Mouse (Mus musculus) cerebellum, adult 18-20 months (tissue): ENCODE measurements around the gene Sumo1.
"Not testable (repeated sequence)": the region's sequence is repeated elsewhere in the genome, so short reads cannot be mapped to it uniquely, and the experiment has no call there.

Experiments used
- DNase-seq, 2 experiments: peaks; one replicate each; pipeline ENCODE4 v3.0.0; 2021

Sumo1 gene

DNA sequence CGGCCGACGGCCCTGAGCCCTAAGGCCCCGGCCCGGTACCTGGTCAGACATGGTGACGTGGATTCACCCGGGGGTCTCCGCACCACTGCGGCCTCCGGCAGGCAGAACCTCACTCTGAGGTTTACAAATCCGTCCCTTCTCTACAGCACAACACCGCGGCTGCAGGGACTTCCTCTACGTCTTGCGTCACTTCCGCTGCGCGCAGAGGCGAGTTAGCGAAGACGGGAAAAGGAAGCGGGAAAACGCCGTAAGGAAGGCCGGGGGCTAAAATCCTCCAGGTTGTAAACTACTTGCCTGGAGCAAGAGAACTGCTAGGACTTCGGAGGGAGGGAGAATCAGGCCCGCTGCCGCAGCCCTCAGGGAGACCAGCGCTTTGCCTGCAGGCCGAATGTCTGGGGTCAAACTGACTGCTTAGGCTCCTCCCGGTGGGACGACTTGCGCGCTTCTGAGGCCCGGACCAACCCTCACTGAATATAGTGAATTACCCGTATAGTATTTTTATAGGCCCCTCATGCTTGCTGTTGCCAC lies at the start of gene Sumo1:
Gene Sumo1, minus strand, starts transcription at position 194 of the 528 bp plus-strand sequence.
- peak; percentile 90 to 91 for DNase-seq

DNA sequence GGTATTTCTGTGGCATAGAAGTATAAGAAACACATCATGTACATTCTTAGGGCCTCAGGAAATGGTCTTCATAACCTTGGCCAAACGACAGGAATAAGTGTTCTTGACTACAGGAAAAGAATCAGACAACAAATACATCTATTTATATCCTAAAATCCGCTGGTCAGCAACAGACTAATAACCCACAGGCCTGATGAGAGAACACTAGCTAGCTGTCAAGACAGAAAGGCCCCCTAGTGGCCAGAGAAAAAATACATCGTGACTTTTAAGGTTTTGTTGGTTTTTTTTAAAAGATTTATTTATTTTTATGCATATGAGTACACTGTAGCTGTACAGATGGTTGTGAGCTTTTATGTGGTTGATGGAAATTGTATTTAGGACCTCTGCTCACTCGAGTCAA lies 49.3 kb upstream of the Sumo1 start:
- DNase-seq, result peak; percentile 21 to 31

DNA sequence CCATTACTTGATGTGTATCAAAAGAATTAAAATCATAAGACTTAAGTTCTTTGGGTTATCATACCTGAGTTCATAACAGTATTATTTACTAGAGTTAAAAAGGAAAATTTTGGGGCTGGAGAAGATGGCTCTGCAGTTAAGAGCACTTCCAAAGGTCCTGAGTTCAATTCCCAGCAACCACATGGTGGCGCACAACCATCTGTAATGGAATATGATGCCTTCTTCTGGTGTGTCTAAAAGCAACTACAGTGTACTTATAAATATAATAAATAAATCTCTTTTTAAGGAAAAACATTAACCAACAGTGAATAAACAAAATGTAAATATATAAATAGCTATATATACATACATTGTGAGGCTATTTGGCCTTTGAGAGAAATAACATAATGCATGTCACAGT lies 31.1 kb upstream of the Sumo1 start:
- no peak for DNase-seq

DNA sequence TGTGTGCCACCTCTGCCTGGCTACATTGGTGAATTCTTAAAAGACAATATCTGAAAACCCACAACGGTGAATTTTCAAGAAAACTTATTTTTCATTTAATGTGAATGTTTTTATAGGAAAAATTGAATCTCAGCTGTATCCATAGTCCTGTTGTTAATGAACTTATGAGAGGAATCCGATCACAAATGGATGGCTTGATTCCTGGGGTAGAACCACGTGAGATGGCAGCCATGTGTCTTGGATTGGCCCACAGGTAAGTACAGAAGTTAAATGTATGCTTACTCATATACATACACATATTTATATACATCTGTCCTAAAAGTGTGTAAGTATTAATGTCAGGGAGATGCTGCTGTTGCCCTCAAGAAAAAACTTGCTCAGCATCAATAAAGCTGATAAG lies 27.6 kb upstream of the Sumo1 start:
- DNase-seq, result no peak

DNA sequence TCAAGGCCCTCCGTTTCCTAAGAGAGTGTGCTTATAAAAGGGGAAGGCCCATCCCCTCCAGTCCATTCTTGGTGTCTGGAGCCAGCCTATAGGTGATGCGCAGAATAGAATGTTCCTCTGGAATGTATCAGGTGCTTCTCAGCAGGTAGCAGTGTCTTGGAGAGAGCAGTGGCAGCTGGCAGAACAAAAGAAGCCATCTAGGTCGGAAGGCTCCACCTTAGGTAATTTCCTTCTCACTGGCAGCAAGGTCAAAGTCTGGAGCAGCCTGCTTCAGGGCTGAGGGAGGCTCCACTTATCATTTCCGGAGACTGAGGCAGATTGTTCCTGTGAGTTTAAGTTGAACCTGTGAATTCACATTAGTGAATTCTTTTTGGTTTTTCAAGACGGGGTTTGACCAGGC lies 27.1 kb upstream of the Sumo1 start:
- no peak for DNase-seq

DNA sequence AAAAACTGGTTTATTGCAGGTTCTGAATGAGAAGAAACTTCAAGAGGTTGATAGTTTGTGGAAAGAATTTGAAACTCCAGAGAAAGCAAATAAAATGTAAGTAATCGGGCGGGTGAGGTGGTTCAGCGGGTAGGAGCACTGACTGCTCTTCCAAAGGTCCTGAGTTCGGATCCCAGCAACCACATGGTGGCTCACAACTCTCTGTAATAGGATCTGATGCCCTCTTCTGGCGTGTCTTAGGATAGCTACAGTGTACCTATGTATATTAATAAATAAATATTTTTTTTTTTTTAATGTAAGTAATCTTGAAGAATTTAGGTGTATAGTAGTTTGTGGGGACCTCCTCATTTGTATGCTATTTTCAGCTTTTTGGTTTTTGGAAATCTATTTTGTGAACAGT lies 19.8 kb upstream of the Sumo1 start:
- DNase-seq, result no peak

DNA sequence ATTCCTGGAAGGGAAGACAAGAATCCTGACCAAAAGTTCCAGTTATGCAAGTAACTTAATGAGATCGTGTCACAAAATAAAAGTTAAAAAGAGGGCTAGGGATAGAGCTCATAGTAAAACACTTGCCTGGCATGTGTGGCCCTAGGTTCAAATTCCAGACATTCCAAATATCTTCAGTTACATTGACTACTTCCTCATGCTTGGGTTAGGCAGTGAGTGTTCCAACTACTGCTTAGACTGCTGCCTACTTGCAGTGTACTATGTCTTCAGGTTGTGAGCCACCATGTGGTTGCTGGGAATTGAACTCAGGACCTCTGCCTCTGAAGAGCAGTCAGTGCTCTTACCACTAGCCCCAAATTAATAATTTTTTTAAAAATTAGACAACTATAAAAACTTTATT lies 16.9 kb upstream of the Sumo1 start:
- DNase-seq, result no peak

DNA sequence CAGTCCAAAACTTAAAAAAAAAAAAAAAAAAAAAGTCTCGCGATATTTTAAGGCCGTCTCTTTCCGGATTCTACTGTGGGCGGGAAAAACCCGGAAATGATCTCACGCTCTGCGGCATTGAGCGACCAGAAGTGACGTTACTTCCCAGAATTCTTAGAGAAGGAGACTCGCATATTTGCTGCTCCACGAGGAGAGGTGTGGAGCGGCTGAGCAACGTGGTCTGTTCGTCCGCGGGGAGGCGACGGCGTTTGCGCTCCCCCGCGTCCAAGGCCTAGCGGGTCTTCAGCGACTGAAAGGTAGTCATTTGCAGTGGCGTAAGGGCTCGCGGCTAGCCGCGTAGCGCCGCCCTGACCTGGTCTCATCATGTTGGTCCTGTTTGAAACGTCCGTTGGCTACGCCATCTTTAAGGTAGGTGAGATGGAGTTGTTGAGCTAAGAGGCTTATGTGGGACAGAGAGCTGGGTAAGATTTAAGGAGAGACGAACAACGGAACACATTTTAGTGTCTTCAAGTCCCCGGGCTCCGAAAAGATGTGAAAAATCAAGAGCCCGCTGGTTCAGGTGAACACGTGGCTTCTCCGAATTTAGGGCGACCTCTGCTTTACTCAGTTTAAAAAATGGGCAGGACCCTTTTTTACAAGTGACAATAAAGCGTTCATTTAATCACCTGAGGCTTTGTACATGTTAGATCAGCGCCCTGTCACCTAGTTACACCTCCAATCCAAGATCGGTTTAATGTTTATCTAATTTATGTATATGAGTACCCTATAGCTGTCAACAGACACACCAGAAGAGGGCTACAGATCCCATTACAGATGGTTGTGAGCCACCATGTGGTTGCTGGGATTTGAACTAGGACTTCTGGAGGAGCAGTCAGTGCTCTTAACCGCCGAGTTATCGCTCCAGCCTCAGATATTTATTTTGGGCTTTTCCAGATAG lies 14.5 kb upstream of the Sumo1 start, which contains the start of gene Nop58:
Gene Nop58, plus strand, starts transcription at position 153 of the 937 bp plus-strand sequence.
- peak; percentile 87 to 92 for DNase-seq

DNA sequence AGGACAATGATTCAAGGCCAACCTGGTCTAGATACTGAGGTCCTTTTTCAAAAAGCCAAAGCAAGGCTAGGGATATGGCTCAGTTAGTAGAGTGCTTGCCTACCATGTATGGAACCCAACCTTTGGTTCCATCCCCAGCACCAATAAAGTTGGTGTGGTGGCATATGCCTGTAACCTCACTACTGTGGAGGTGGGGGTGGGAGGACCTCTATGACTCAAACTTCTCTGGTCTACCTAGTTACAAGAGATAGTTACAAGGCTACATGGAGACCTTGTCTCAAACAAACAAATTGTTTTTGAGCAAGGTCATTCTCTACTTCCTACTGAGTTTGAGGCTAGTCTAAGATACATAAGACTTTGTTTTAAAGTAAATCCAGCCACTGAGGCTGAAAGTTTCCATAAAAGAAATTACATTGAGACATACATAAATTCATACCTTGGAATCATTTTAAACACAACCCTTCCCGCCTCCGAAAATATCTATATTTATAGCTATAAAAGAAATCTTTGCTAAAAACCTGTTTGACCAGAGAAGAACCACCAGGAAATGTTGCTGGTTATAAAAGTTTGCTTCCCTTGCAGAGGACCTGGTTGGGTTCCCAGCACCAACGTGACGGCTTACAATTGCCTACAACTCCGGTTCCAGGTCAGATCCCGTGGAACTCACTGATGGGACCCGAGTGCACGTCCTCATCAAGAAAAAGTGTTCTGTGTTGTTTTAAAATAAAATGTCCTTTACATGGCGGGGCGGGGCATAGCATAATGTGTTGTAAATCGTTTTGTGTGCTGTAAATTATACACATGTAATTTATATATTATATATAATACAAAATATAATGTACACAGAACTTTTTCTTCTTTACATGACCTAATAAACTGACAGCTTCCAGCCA lies 13.5 kb upstream of the Sumo1 start:
- peak; percentile 13 to 47 for DNase-seq

DNA sequence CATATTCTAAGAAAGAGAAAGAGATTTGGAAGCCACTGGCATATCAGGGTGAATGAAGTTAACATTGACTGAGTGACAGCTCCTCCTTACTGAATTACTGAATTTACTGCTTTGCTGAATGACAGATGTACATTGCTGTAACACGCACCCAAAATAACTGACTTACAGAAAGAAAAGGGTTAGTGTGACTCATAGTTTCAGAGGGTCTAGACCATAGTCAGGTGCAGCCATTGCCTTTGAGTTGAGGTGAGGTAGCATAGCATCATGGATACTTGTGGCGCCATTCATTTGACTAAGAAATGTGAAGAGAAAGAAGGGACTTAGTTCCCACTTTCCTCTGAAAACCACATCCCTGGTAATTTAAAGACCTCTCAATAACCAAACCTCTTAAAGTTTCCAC lies 3.0 kb upstream of the Sumo1 start:
- no peak for DNase-seq

DNA sequence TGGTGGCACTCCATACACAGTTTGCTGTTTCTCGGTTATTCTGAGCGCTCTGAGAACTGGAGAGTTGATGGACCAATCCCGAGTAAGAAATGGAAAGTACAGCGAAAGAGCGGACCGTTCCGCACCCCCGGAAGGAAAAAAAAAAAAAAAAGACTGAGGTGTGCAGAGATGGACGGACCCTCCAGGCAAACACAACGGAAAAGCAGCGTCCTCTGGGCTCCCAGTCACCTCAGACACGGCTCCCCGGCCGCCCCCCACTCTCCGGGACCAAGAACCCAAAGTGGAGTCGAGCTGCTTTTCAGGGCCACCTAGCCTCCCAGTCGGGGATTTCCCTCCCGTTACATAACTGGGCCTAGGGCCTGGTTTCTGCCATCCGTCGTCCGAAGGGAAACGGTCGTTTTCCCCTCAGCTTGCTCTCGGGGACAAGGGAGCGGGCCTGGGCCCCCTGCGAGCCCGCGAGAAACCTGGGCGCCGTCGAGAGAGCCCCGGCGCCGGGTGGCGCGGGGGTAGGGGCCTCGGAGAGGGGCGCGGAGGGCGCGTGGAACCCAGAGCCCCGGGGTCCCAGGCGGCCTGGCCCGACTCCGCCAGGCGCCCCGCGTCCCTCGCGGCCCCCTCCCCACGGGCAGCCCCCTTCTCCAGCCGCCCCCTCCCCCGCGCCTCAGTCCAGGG lies 538 bp downstream of the Sumo1 start:
- peak; percentile 42 to 45 for DNase-seq

DNA sequence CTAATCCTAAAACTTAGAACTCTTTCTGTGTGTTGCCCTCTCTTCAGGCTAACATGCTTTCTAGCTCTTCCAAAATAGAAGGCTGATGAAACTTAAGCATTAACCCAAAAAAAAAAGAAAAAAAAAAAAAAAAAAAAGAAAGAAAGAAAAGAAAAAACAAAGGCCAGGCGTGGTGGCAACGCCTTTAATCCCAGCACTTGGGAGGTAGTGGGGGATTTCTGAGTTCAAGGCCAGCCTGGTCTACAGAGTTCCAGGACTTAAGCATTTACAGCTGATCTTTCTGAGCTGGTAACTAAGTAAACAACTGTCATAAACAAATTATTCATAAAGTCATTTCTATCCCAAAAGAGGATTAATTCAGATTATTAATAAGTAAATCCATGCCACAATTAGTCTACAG lies 1.8 kb downstream of the Sumo1 start:
- no peak for DNase-seq

DNA sequence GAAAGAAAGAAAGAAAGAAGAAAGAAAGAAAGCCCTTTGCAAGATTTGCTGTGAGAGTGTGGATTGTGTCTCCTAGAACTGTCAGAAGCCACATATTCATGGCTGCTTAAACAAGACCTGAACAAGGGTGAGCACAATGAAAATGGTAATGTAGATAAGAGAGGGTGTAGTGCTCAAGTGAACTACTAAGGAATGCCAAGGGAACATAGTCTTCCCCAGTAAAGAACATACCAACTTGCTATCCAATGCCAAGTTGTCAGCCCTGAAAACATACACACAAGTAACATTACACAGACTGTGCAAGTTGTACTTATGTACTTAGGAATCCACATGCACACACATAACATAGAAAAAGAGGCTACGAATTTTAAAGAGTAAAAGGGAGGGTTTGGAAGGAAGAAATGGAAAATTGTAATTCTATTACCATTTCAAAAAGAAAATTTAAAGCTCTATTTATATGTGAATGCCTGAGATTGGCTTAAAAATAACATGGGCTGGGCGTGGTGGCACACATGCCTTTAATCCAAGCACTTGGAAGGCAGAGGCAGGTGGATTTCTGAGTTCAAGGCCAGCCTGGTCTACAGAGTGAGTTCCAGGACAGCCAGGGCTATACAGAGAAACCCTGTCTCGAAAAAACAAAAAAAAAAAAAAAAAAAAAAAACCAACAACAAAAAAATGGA lies 7.0 kb downstream of the Sumo1 start:
- DNase-seq, result no peak

DNA sequence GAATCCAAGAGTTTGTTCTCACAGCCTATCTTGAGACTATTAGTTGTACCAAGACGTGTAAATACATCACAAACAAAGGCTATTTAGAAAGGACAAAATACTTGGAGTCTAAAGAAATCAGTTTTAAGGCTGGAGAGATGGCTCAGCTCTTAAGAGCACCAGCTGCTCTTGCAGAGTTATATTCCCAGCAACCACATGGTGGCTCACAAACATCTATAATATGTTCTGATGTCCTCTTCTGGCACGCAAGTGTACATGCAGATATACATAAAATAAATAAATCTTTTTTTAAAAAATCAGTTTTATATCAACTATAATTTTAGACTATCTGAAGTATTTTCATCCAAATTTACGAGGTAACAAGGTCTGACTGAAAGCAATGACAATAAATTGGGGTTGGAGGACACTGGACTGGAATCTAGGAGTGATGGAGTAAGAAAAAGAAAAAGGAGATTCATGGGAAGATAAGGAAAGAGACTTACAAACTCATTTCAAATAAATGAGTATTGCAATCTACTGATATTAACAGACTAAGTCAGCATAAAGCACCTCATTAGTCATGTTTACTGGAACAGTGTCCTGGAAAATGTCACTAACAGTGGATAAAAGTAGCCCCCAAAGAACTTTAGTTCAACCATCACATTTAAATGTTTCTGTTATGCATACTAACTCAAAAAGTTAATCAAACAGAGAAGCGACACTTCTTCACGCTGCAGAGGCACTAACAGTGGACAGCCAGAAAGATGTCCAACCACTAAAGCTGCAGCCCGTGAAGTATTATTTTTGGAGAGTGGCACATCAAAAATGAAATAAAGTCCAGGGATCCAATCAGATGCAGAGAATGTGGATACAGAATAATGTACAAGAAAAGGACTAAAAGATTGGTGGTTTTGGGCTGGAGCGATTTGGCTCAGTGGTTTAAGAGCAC lies 14.1 kb downstream of the Sumo1 start:
- DNase-seq, result no peak

DNA sequence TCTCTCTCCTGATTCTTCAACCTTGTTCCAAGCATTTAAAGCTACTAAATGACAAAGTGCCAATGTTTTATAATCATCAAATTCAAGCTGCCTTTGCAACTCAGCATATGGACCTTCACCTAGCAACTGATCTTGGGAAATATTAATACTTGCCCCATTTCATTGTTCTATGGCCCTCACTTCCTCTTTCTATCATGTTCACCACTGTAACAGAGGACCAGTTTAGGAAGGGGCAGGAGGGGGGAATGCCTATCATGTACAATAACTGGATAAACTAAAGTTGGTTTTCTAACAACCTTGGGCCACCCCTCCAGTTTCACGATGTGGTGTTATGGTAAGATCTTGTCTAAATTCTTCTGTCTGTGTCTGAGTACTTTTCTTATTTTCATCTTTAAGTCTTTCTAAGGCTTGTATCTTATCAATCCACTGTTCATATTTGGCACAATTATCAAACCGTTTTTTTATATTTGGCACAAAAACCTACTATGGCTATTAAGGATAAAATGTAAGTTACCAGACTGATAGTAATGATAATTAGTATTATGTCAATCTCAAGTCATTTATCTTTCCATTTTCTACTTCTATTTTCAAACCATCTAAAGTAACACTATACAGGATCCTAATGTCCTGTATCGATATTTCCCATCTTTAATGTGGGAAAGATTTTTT lies 17.3 kb downstream of the Sumo1 start:
- DNase-seq, result no peak

DNA sequence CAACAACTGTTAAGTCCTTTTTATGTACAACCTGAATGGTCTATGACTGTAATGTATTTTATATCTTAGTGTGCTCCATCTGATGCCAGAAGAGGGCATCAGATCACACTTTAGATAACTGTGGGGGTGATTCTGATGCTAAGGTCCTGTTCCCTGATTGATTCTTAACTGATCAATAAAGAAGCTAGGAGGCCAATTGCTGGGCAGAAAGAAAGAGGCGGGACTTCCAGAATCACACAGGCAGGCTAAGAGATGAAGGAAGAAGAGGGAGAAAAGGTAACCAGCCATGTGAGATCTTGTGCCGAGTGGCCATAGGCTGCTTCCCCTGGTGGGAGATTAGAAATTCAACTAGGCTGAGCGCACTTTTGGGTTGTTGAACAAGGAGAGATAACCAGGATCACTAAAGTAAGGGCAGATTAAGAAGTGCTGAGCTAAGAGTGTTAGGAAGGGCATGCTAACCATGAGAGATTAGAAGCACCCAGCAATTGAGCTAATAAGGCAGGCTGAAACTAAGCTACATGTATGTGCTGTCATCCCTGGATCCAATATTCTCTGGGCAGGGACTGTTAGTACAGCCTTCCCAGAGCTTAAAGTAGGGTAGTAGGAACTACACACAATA lies 19.3 kb downstream of the Sumo1 start:
- DNase-seq, result no peak

DNA sequence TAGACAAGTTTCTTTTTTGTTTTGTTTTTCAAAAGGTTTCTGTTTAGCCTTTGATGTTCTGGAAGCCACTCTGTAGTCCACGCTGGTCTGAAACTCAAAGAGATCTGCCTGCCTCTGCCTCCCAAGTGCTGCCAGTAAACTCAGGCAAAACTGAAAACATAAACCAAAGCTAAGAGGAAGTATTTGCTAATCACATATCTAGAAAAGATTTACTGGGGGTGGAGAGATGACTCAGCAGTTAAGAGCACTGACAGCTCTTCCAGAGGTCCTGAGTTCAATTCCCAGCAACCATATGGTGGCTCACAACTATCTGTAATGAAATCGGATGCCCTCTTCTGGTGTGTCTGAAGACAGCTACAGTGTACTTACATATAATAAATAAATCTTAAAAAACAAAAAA lies 24.1 kb downstream of the Sumo1 start:
- not testable (repeated sequence) for DNase-seq

DNA sequence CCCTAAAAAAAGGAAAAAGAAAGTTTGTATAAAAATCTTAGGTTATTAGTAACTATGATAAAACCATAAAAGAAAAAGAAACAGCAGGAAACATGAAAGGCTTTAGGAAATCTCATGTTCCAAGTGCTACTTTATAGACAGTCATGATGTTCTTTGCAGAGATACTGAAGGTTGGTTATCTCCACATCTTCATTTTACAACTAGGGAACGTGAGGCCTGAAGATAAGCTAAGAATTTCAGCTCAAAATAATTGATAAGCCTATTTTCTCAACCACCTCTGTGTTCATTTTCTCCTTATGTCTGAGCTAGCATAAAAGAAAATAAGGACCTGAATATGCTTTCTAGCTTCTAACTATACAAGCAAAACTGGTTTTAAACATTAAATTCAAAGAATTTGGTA lies 28.1 kb downstream of the Sumo1 start:
- DNase-seq, result no peak

DNA sequence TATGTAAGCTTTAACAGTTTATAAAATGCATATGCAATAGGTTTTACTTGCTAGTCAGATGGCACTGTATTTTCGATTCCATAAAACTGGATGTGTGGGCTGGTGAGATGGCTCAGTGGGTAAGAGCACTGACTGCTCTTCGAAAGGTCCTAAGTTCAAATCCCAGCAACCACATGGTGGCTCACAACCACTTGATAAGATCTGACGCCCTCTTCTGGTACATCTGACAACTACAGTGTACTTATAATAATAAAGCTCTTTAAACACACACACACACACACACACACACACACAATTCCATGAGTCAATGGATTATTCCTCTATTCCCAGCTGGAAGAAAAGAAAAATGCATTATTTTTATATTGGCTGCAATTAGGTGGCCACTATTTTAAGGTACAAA lies 32.3 kb downstream of the Sumo1 start:
- no peak for DNase-seq

DNA sequence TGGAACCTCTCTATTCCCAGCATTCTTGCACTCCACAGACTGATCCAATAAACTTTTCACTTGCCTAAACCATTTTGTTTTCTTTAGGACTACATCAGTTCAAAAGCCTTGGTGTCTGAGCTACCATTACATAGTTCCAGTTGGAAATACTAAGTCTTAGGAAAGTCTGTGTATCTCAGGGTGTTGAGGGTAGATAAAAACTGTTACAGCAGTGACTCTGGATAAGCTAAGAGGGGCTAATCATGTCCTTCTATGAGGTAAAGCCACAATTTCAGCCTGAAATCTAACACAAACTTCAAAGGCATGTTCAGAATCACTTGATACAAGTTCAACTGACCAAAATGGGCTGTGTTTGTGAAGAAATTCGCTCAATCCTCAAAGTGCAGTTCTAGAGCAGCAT lies 34.3 kb downstream of the Sumo1 start:
- no peak for DNase-seq
